Mouse (Mus musculus) embryonic facial prominence, embryonic 14.5 days (tissue): Measurements from ENCODE around the gene Cd300lg. TPM values are rescaled to one million over a fixed set of nuclear protein-coding genes. Genes with fewer than 3 reads are reported as not detected.

ENCODE experiments used
- ATAC-seq: fragments of 200-750 bp; cut with Nextera tagmentation; 2 replicates; pipeline ENCODE4 v1.8.0; 2017; ENCODE audit warnings: low read depth, moderate number of reproducible peaks, moderate TSS enrichment
- DNase-seq: peaks from one replicate; pipeline ENCODE4 v3.0.0-alpha.2; 2015; ENCODE audit warnings: low spot score
- H3K27ac ChIP-seq: fragments of 300-500 bp; sonication (generic); replicated peaks from 2 replicates; pipeline ENCODE4 v1.5.1; 2014; ENCODE audit warnings: low read depth, mild to moderate bottlenecking, low read length, moderate library complexity
- H3K27me3 ChIP-seq: fragments of 300-500 bp; sonication (generic); replicated peaks from 2 replicates; pipeline ENCODE4 v1.6.1; 2014; ENCODE audit warnings: low read length; ENCODE audit not compliant: control insufficient read depth, insufficient read depth
- H3K36me3 ChIP-seq: fragments of 300-500 bp; sonication (generic); 2 replicates; pipeline ENCODE4 v1.6.1; 2014; ENCODE audit warnings: low read length, mixed read lengths; ENCODE audit not compliant: control insufficient read depth, insufficient read depth
- H3K4me1 ChIP-seq: fragments of 300-500 bp; sonication (generic); 2 replicates; pipeline ENCODE4 v1.6.1; 2014; ENCODE audit warnings: antibody characterized with exemption, low read length; ENCODE audit not compliant: control insufficient read depth, insufficient read depth
- H3K4me2 ChIP-seq: fragments of 300-500 bp; sonication (generic); 2 replicates; pipeline ENCODE4 v1.6.1; 2014; ENCODE audit warnings: low read depth, mild to moderate bottlenecking, low read length, moderate library complexity, mixed read lengths
- H3K4me3 ChIP-seq: fragments of 300-500 bp; sonication (generic); 2 replicates; pipeline ENCODE4 v1.5.1; 2014; ENCODE audit warnings: low read depth, mild to moderate bottlenecking, low read length
- H3K9ac ChIP-seq: fragments of 300-500 bp; sonication (generic); 2 replicates; pipeline ENCODE4 v1.6.1; 2014; ENCODE audit warnings: low read depth, mild to moderate bottlenecking, low read length, moderate library complexity, mixed read lengths
- H3K9me3 ChIP-seq: fragments of 300-500 bp; sonication (generic); 2 replicates; pipeline ENCODE4 v1.6.1; 2016; ENCODE audit warnings: low read length; ENCODE audit not compliant: control insufficient read depth
- WGBS: fragments of 180-500 bp; shearing (Covaris S2); extraction: QIAGEN DNeasy Blood & Tissue Kit; methylation state at CpG from one replicate; pipeline ENCODE4 v1.1.7; 2014; 5-methylcytosine and 5-hydroxymethylcytosine counted together
- polyA plus RNA-seq: library from polyadenylated mRNA; unstranded; fragments of >200 nt; fragmentation: Nextera tagmentation; extraction: Ambion mirVana; gene quantifications from 2 replicates; pipeline ENCODE4 v1.2.1, GENCODE M21; 2014

The Cd300lg gene
- polyA plus RNA-seq: 0.70 and 0.85 TPM in 2 replicates

DNA sequence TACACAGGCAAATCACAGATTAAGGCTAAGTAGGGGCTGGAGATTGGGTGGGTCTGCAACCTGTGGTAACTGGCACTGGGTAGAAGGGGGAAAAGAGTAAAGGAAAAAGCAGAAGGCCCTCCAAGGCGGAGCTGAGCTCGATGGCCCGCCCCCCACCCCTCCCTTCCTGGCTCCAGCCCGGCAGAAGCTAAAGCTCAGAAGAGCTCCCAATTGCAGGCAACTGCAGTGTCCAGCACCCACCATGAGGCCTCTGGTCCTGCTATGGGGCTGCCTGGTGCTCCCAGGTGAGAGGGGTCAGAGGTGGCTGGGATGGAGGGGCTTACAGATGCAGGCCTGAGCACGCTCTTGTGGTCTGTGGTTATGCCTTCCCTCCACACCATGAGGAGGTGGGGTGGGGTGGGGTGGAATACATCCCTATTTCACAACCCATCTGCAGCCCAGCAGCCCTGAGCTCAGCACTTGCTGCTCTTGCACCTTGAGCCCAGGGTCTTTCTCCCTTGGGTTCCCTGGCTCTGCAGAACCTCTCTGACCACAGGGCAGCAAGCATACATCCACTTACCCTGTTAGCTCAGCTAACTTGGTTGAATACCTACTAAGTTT lies at the start of gene Cd300lg:
Cd300lg (plus strand) TSS at position 160 of the 600 bp plus-strand sequence.
- no peak for DNase-seq
- no peaks in the 10 kb centered on the region for H3K27me3 ChIP-seq
- no peak within 1 kb of the TSS for H3K4me2 ChIP-seq
- H3K4me1 ChIP-seq: no peaks in the 10 kb centered on the region
- ATAC-seq: no peak
- H3K27ac ChIP-seq: no peak within 1 kb of the TSS
- 85% methylated on average over 2 of the region's 5 CpGs for WGBS
- H3K36me3 ChIP-seq: no peaks in the 10 kb centered on the region
- H3K4me3 ChIP-seq: no peak within 1 kb of the TSS
- H3K9me3 ChIP-seq: peaks cover 15% of the 10 kb centered on the region; the same call in 1 of the 2 replicates
- H3K9ac ChIP-seq: no peak within 1 kb of the TSS

DNA sequence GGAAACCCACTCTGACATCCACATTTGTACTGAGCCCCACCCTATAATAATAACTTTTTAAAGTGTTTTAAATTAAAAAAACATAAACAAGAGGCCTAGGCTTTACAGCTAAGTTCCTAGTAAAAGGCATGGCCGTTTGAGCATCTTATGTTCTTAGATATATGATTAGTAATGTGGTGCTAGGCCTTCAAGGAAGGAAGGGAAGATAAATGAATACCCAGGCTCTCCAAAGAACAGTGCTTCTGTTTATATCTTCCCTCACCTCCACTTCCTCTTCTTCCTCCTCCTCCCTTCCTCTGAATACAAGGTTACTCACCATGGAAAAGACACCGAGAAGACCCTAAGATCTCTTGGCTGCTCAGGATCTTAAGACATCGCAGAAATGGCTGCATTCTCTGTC lies 49.5 kb upstream of the Cd300lg start:
- DNase-seq (no peak), ATAC-seq (no peak)
- Histone ChIP-seq H3K36me3 (no peaks in the 10 kb centered on the region), H3K4me2 (no peak overlapping the region), H3K27me3 (no peaks in the 10 kb centered on the region; the same call in 1 of the 2 replicates), H3K4me3 (no peak overlapping the region), H3K27ac (no peak overlapping the region), H3K4me1 (no peaks in the 10 kb centered on the region), H3K9ac (no peak overlapping the region), H3K9me3 (no peaks in the 10 kb centered on the region)
- 70% methylated on average over 3 of the region's 3 CpGs for WGBS

DNA sequence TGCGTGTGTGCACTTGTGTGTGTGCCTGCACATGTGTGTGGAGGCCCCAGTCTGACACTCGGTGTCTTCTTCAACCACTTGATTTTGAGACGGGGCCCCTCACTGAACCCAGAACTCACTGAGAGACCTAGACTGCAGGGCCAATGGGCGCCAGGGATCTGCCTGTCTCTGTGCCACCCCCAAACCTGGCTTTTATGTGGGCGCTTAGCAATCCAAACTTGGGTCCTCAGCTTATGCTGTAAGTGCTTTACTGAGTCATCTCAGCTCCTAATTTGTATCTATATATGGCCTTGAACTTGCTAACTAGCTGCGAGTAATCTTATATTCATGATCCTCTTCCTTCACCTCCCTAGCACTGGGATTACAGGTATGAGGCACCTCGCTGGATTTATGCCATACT lies 48.9 kb upstream of the Cd300lg start:
- no peak for ATAC-seq
- 85% methylated on average over 7 of the region's 7 CpGs for WGBS
- no peak for DNase-seq
- Histone ChIP-seq H3K9ac (no peak overlapping the region), H3K9me3 (no peaks in the 10 kb centered on the region), H3K27ac (no peak overlapping the region), H3K27me3 (no peaks in the 10 kb centered on the region; the same call in 1 of the 2 replicates), H3K4me2 (no peak overlapping the region), H3K36me3 (no peaks in the 10 kb centered on the region), H3K4me3 (no peak overlapping the region), H3K4me1 (no peaks in the 10 kb centered on the region)

DNA sequence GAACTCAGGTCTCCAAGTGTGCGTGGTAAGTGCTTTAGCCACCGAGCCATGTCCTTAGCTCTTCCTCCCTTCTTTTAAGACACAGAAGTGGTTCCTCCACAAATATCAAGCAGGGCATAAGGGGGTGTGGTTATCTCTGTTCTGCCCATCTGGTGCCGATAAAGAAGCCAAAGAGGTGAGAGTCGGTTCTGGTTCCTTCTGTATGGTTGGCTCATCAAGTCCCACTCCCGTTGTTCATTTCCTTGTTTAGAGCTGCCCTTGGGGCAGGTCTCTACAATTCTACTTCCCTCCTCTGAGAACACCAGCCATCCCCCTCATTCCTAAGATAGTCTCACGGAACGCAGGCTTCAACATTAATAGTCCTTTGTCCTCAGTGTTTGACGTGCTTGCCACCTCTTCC lies 47.2 kb upstream of the Cd300lg start:
- no peak overlapping the region for H3K4me3 ChIP-seq
- no peak overlapping the region for H3K9ac ChIP-seq
- H3K9me3 ChIP-seq: no peaks in the 10 kb centered on the region
- H3K27me3 ChIP-seq: no peaks in the 10 kb centered on the region
- 46% methylated on average over 8 of the region's 8 CpGs for WGBS
- ATAC-seq (no peak), DNase-seq (no peak)
- no peak overlapping the region for H3K27ac ChIP-seq
- H3K36me3 ChIP-seq: no peaks in the 10 kb centered on the region
- no peaks in the 10 kb centered on the region for H3K4me1 ChIP-seq
- no peak overlapping the region for H3K4me2 ChIP-seq

DNA sequence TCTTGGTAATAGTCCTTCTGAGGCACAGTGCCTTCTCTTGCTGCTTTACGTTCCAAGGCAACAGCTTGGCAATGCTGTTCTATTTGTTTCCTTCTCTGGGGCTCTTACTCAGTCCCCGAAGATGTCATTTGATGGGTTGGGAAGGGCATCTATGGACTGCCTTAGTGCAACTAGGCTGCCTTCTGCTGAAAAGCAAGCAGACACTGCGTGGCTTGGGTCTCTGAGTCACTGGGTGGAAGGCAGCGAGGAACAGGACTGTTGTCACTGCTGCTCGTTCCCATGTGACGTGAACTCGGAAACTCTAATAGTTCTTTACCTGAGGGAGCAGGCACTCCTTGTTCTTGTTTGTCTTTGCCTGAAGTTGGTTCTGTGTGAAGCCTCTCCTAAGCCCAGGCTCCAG lies 45.4 kb upstream of the Cd300lg start:
- Histone ChIP-seq H3K4me2 (no peak overlapping the region), H3K4me1 (no peaks in the 10 kb centered on the region), H3K36me3 (no peaks in the 10 kb centered on the region), H3K27me3 (no peaks in the 10 kb centered on the region), H3K9me3 (no peaks in the 10 kb centered on the region), H3K27ac (no peak overlapping the region), H3K9ac (no peak overlapping the region), H3K4me3 (no peak overlapping the region)
- DNase-seq (no peak), ATAC-seq (no peak)
- 82% methylated on average over 7 of the region's 7 CpGs for WGBS

DNA sequence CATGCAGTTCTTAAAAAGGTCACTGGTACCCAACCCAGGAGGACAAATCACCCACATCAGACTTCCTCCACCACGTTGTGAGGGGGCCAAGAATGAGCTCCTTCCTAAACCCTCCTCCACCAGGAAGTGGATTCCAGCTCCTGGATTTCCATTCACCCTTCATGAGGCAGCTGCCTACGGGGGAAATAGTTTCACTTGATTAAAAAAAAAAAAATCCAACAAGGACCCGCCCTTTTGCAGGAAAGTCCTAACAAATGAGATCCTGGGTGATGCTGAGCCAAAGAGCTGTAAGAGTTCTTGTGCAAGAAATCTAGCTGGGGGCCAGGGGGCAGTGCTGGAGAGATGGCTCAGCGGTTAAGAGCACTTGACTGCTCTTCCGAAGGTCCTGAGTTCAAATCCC lies 43.1 kb upstream of the Cd300lg start:
- DNase-seq (peak; percentile 53), ATAC-seq (no peak)
- Histone ChIP-seq H3K9ac (no peak overlapping the region), H3K4me3 (no peak overlapping the region), H3K4me1 (no peaks in the 10 kb centered on the region), H3K9me3 (no peaks in the 10 kb centered on the region), H3K4me2 (no peak overlapping the region), H3K36me3 (no peaks in the 10 kb centered on the region), H3K27me3 (no peaks in the 10 kb centered on the region), H3K27ac (no peak overlapping the region)
- WGBS: 35% methylated on average over 5 of the region's 5 CpGs

DNA sequence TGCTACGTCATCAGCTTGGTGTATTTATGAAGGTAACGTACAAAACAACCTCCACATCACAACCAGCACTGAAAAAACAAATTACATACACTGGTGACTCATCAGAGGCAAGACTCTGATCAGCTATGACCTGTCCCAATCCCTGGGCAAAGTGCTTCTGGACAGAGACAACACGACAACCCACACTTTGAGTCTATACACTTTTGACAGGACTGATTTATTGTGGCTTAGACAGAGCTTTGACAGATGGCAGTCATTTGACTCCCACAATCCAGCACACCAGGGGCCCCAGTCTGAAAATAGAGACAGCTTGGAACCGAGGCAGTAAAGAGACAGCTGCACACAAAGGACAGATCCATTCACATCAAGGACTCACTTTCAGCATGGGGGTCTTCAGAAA lies 41.8 kb upstream of the Cd300lg start:
- Histone ChIP-seq H3K27ac (no peak overlapping the region; the same call in 1 of the 2 replicates), H3K4me1 (no peaks in the 10 kb centered on the region), H3K4me3 (no peak overlapping the region), H3K9ac (no peak overlapping the region), H3K4me2 (no peak overlapping the region), H3K36me3 (no peaks in the 10 kb centered on the region), H3K9me3 (no peaks in the 10 kb centered on the region), H3K27me3 (no peaks in the 10 kb centered on the region)
- DNase-seq: peak; percentile 48
- WGBS: 54% methylated on average over 4 of the region's 4 CpGs
- ATAC-seq: peak; percentile 57; the same call in 1 of the 2 replicates

DNA sequence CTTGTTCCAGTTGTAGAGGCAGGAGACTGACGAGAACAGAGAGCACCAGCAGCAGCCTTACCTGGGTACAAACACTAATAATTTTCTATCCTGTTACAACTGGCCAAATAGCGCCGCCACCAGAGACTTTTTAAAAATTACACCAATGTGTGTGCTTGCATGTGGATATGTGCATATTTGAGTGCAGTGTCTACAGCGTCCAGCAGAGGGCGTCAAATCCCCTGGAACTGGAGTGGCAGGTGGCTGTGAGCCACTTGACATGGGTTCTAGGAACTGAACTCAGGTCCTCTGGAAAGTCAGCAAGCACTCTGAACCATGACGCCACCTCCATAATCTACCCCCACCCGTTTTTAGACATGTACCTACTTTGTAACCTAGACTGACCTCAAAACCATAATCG lies 37.1 kb upstream of the Cd300lg start:
- no peaks in the 10 kb centered on the region for H3K4me1 ChIP-seq
- no peak overlapping the region for H3K27ac ChIP-seq
- no peak overlapping the region for H3K4me2 ChIP-seq
- no peaks in the 10 kb centered on the region for H3K27me3 ChIP-seq
- H3K9me3 ChIP-seq: no peaks in the 10 kb centered on the region
- 90% methylated on average over 8 of the region's 8 CpGs for WGBS
- H3K9ac ChIP-seq: no peak overlapping the region
- DNase-seq (no peak), ATAC-seq (no peak)
- H3K4me3 ChIP-seq: no peak overlapping the region
- no peaks in the 10 kb centered on the region for H3K36me3 ChIP-seq

DNA sequence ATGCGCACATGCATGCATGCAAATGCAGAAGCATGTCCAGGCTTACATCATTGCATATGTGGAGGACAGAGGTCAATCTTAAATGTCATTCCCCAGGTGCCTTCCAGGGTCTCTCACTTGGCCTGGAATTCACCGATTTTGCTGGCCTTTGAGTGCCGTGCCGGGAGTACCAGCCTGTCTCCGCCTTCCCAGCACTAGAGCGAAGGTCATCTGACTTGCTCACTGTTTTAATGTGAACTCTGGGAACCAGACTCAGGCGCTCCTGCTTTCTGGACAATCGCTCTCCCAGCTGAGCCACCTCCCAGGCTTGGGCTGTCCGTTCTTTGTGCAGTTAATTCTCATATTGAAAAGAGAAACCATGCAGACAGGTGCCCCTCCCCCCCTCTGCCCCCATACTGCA lies 35.0 kb upstream of the Cd300lg start:
- ATAC-seq: no peak
- no peaks in the 10 kb centered on the region for H3K27me3 ChIP-seq
- H3K9ac ChIP-seq: no peak overlapping the region
- H3K9me3 ChIP-seq: no peaks in the 10 kb centered on the region
- no peak for DNase-seq
- no peaks in the 10 kb centered on the region for H3K4me1 ChIP-seq
- H3K4me2 ChIP-seq: no peak overlapping the region
- WGBS: 68% methylated on average over 9 of the region's 9 CpGs
- no peak overlapping the region for H3K27ac ChIP-seq
- H3K4me3 ChIP-seq: no peak overlapping the region
- H3K36me3 ChIP-seq: no peaks in the 10 kb centered on the region
